Mouse (Mus musculus) midbrain, embryonic 10.5 days (tissue): ENCODE results near the gene Tmem243. TPM values are rescaled to one million over a fixed set of nuclear protein-coding genes. Genes with fewer than 3 reads are reported as not detected.

ENCODE experiments used
- DNase-seq: peaks from one replicate; pipeline ENCODE4 v3.0.0-alpha.2; 2017; ENCODE audit warnings: low spot score
- H3K27ac ChIP-seq: fragments of 300-500 bp; sonication (generic); replicated peaks from 2 replicates; pipeline ENCODE4 v1.5.1; 2016; ENCODE audit warnings: mild to moderate bottlenecking
- H3K27me3 ChIP-seq: fragments of 300-500 bp; sonication (generic); 2 replicates; pipeline ENCODE4 v1.6.1; 2016; ENCODE audit warnings: low read depth, mild to moderate bottlenecking; ENCODE audit not compliant: poor library complexity, severe bottlenecking
- H3K36me3 ChIP-seq: fragments of 300-500 bp; sonication (generic); 2 replicates; pipeline ENCODE4 v1.6.1; 2016; ENCODE audit warnings: mild to moderate bottlenecking, moderate library complexity
- H3K4me1 ChIP-seq: fragments of 300-500 bp; sonication (generic); 2 replicates; pipeline ENCODE4 v1.6.1; 2016
- H3K4me3 ChIP-seq: fragments of 300-500 bp; sonication (generic); 2 replicates; pipeline ENCODE4 v1.5.1; 2016; ENCODE audit warnings: mild to moderate bottlenecking, moderate library complexity
- H3K9me3 ChIP-seq: fragments of 300-500 bp; sonication (generic); replicated peaks from 2 replicates; pipeline ENCODE4 v1.6.1; 2016; ENCODE audit warnings: mild to moderate bottlenecking
- WGBS: fragments of 180-500 bp; shearing (Covaris S2); methylation state at CpG from one replicate; pipeline ENCODE4 v1.1.7; 2016; 5-methylcytosine and 5-hydroxymethylcytosine counted together
- polyA plus RNA-seq: library from polyadenylated mRNA; unstranded; fragments of >200 nt; fragmentation: Nextera tagmentation; extraction: Ambion mirVana; gene quantifications from 2 replicates; pipeline ENCODE4 v1.2.1, GENCODE M21; 2016

The Tmem243 gene
- polyA plus RNA-seq, 1 experiment from 2014 or later, result 24.6 TPM

DNA sequence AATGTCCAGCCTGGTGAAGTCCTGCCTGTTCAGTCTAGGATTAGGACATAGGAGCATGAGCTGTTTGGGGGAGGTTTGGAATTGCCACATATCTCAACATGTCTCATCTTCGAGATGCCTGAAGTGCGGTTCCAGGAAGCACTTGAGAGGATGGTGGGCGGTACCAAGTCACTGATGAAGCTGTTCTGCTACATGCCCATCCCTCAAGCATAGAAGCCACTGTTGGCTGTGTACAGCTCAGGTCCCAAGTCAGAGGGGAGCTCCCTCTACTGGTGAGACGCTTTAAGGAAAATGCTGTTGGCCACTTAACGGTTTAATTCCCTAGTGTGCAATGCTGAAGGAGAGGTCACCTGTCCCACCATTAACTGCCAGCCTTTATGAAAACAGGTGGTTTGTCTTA, 11.3 kb downstream of the Tmem243 start:
- Histone ChIP-seq H3K4me1 (no peaks in the 10 kb centered on the region), H3K4me3 (no peak overlapping the region), H3K9me3 (no peaks in the 10 kb centered on the region), H3K27ac (no peak overlapping the region), H3K27me3 (no peaks in the 10 kb centered on the region), H3K36me3 (peaks cover 8% of the 10 kb centered on the region)
- 21% methylated on average over 5 of the region's 5 CpGs for WGBS
- DNase-seq, result peak; percentile 52

DNA sequence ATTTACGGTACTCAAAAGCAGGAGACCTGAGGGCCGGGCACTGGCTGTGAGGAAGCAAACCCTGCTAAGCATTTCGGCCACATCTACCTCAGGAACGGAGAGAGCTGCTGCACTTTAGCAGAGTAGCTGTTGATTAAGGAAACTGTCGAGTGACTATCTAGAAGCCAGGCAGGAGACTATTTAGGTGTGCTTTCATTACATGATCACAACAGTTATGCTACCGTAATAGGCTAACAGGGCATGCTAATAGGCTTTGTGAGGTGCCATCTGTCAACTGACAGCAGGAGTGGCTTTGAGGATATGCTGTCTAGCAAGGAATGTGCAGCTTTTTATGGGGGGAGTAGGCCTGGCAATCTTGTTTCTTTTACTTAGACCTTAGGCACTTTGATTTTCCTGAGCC, 13.7 kb downstream of the Tmem243 start:
- peaks cover 30% of the 10 kb centered on the region for H3K36me3 ChIP-seq
- 63% methylated on average over 6 of the region's 6 CpGs for WGBS
- no peak for DNase-seq
- H3K4me3 ChIP-seq, result no peak overlapping the region
- no peaks in the 10 kb centered on the region for H3K9me3 ChIP-seq
- no peak overlapping the region for H3K27ac ChIP-seq
- H3K27me3 ChIP-seq, result no peaks in the 10 kb centered on the region
- H3K4me1 ChIP-seq, result no peaks in the 10 kb centered on the region

DNA sequence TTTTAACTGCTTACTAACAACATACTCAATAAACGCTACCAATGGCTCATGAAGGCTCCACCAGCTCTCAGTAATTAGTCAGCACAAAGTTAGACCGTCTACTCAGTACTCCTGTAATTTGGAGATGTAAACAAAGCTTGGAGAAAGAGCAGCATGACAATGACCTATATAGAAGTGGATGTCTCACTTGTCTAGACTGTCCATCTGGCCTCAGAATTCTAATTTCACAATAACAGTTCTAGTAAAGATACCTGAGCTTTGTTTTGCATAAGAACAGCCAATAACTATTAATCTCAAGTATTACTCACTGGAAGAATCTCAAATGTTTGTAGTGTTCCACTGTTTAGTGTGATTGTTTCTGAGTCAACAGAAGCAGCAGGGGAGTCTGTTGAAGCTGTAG, 23.7 kb downstream of the Tmem243 start:
- no peak for DNase-seq
- H3K36me3 ChIP-seq, result peaks cover 99% of the 10 kb centered on the region
- H3K4me3 ChIP-seq, result no peak overlapping the region
- no peaks in the 10 kb centered on the region for H3K27me3 ChIP-seq
- H3K9me3 ChIP-seq, result no peaks in the 10 kb centered on the region
- H3K4me1 ChIP-seq, result no peaks in the 10 kb centered on the region
- H3K27ac ChIP-seq, result no peak overlapping the region
- 92% methylated on average over 2 of the region's 2 CpGs for WGBS

DNA sequence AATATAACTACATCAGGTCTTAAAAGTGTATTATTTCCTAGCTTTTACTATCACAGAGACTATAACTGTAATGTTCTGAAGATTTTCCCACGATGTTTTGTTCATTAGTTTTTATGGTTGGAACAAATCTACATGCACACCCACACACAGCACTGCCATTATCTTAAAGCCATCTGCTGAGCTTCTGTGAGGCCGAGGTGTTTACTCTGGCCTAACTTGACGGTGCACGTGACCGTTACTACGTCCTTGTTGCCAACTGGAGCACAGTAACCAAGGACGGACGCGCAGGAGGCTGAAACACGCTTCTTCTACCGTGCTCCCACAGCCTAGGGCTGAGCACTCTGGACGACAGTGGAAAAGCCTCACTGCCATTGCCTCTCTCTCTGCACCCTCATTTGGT, 28.1 kb downstream of the Tmem243 start:
- no peaks in the 10 kb centered on the region for H3K4me1 ChIP-seq
- no peak for DNase-seq
- no peak overlapping the region for H3K27ac ChIP-seq
- no peak overlapping the region for H3K4me3 ChIP-seq
- peaks cover 81% of the 10 kb centered on the region for H3K36me3 ChIP-seq
- H3K9me3 ChIP-seq, result no peaks in the 10 kb centered on the region
- H3K27me3 ChIP-seq, result no peaks in the 10 kb centered on the region
- WGBS, result 95% methylated on average over 12 of the region's 12 CpGs

DNA sequence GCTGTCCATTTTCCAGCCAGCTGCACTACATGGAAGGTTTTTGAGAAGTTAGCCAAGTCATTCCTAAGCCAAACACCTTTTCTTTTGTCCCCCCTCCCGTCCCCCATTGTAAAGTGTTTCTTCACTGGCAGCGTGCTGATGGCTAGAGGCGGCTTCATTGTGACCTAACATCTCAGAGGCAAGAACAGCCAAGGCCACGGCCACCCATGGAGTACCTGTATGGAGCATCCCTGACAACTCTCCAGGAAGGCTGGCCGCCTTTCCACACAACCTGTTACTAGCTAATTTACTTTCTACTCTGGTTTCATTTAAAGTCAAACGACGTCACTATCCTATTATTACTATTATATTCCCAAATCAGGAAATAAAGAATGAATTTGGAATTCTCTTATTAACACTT, 31.3 kb downstream of the Tmem243 start:
- peaks cover 75% of the 10 kb centered on the region for H3K36me3 ChIP-seq
- no peak overlapping the region for H3K27ac ChIP-seq

DNA sequence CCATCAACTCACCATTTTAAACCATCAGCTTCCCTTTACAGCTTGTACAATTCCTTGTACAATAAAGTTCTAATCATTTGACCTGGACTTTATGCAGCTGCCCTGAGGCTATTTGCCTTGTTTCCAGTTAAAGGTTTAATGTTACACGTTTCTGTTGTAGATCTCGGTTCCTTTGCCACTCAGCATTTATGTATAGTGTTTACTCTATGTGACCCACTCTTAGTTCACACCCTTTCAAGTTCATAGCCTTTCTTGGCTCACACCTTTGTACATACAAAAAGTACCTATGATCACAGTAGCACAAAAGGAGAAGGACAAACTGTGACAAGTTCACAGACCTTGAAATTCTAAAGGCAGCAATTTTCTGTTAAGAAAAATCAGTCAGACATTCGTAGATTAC, 35.1 kb downstream of the Tmem243 start:
- Histone ChIP-seq H3K9me3 (no peaks in the 10 kb centered on the region), H3K27ac (no peak overlapping the region), H3K4me1 (no peaks in the 10 kb centered on the region), H3K36me3 (peaks cover 74% of the 10 kb centered on the region), H3K4me3 (no peak overlapping the region), H3K27me3 (no peaks in the 10 kb centered on the region)
- DNase-seq, result no peak
- 85% methylated on average over 3 of the region's 3 CpGs for WGBS

More for the DNA sequence above, 31.3 kb downstream of the Tmem243 start:
- no peak overlapping the region for H3K4me3 ChIP-seq
- no peaks in the 10 kb centered on the region for H3K4me1 ChIP-seq
- H3K27me3 ChIP-seq, result no peaks in the 10 kb centered on the region
- DNase-seq, result no peak
- 91% methylated on average over 7 of the region's 7 CpGs for WGBS
- H3K9me3 ChIP-seq, result no peaks in the 10 kb centered on the region

DNA sequence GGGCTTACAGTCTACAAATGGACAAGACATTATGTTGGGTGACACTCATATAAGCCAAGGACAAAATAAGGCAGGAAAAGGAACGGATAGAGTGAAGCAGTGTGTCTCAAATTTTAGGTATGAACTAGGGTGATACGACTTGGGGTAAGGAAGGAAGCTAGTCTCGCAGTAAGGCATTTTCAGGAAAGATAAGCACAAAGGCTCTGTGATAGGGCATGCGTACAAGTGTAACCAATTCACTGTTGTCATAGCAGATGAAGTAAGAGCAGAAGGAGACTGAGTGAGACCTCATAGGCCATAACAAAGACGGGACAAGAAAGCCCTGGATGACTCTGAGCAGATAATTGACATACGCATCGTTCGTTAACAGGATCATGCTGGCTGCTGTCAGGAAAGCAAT, 40.3 kb downstream of the Tmem243 start:
- Histone ChIP-seq H3K27me3 (no peaks in the 10 kb centered on the region), H3K27ac (no peak overlapping the region), H3K4me3 (no peak overlapping the region), H3K9me3 (no peaks in the 10 kb centered on the region), H3K36me3 (peaks cover 92% of the 10 kb centered on the region), H3K4me1 (no peaks in the 10 kb centered on the region)
- WGBS, result 96% methylated on average over 8 of the region's 8 CpGs
- DNase-seq, result no peak

DNA sequence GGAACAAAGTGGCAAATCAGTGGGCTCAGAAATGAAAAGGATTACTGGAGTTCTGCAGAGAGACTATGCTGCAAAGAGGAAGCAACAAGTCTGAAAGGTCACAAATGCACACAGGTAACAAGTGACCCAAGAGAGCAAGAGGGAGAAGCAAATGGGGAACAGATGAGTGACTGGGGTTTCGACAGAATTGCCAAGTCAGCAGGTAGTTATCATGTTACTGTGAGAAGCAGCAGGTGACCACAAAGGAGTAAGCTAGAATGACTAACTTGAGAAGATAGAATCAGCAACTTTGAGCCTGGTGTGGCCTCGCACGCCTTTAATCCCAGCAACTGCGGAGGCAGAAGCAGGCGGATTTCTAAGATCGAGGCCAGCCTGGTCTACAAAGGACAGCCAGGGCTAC, 41.9 kb downstream of the Tmem243 start:
- no peak for DNase-seq
- H3K9me3 ChIP-seq, result no peaks in the 10 kb centered on the region
- H3K4me3 ChIP-seq, result no peak overlapping the region
- H3K27ac ChIP-seq, result no peak overlapping the region
- WGBS, result 92% methylated on average over 6 of the region's 6 CpGs
- no peaks in the 10 kb centered on the region for H3K4me1 ChIP-seq
- H3K27me3 ChIP-seq, result no peaks in the 10 kb centered on the region
- H3K36me3 ChIP-seq, result peaks cover 88% of the 10 kb centered on the region

DNA sequence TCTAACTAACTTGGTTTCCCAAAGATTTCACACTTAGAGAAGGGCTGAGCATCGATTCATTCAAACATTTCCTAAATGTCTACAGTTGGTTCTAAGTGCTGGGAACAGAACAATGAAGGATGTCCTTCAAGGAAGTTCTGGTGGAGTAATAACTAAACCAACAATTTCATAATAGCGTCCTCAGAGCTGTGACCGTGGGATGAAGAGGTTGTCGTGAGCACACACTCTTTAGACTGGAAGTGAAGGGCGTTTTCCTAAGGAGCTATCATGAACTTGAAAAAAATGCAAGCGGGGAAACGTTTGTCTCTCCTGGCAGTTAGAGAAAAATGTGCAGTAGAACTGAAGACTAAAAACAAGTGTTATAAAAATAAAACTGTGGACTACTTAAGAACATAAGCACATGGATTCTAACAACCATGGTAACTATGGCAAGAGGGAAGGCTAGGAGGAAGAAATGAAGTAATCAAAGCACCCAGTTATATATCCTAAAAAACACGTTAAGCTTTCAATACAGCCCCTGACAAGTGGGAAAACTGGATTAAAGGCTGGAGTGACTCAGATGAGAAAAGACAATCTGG, 48.9 kb downstream of the Tmem243 start:
- Histone ChIP-seq H3K4me1 (no peaks in the 10 kb centered on the region), H3K27ac (no peak overlapping the region), H3K27me3 (no peaks in the 10 kb centered on the region), H3K4me3 (no peak overlapping the region), H3K36me3 (peaks cover 86% of the 10 kb centered on the region), H3K9me3 (no peaks in the 10 kb centered on the region)
- WGBS, result 93% methylated on average over 8 of the region's 8 CpGs
- no peak for DNase-seq

DNA sequence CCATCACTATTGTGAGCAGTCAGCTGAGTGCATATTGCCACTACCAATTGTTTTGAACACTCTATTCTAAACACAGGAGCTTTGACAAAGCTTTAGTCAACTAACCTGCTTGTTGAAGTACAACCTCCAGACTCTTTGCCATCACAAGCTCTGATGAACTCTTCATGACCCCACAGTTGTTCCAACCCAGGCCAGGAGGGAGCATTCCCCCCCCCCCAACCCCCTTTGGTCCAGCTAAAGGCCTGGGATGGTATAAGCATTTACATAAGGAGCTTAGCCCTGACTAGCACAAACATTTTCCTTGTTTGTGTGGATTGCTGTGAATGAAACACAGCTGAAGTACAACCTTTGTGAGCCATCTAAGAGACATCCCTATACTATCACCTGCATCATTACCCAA, 56.3 kb downstream of the Tmem243 start:
- Histone ChIP-seq H3K4me3 (no peak overlapping the region), H3K36me3 (peaks cover 39% of the 10 kb centered on the region), H3K27me3 (no peaks in the 10 kb centered on the region), H3K27ac (no peak overlapping the region), H3K4me1 (peaks cover 14% of the 10 kb centered on the region), H3K9me3 (no peaks in the 10 kb centered on the region)
- DNase-seq, result no peak

DNA sequence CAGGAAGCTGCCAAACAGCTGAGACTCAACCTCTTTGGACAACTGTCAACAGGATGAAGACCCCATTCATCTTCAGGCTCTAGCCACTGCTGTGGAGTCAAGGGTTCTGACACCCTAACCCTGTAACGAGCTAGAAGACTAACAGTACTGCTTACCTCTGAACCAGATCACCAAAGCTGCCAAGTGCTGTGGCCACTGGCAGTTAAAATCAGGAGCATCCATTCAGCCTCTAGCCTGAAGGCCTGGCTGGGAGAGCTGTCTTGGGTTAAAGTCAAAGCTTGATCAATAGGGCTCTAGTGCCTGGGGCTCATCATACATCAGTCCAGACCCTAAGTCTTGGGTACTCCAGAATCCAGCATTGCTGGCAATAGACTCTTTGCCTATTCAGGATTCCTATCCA, 56.9 kb downstream of the Tmem243 start:
- no peak for DNase-seq
- 88% methylated on average over 1 of the region's 1 CpGs for WGBS
- H3K4me3 ChIP-seq, result no peak overlapping the region
- no peaks in the 10 kb centered on the region for H3K9me3 ChIP-seq
- H3K4me1 ChIP-seq, result peaks cover 16% of the 10 kb centered on the region
- peaks cover 33% of the 10 kb centered on the region for H3K36me3 ChIP-seq
- H3K27ac ChIP-seq, result no peak overlapping the region
- no peaks in the 10 kb centered on the region for H3K27me3 ChIP-seq

DNA sequence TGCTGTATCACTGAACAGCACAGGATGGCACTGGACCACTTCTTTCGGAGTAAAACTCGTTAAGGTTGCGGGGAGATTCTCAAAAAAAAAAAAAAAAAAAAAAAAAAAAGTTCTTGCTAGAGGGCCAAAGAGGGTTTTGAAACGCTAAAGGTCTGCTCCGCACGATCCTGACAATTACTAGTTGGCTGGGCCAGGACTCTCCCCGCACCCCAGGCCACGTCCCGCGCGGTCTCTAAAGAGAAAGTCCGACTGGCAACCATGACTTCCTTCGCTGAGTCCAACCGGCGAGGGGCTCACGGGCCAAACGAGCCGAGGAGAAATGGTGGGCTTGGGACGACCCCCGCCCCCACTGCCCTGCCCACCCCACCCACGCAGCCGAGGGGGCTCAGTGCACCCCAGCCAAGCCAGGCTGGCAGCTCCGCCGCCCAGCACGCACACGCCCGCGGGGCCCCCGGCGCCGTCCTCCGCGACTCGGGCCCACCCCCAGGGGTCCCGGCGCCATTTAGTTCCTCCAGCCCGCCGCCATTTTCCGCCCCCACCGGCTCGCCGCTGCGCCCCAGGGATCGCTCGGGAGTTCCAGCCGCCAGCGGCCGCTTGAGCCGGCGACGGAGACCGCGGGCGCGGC, 60.5 kb downstream of the Tmem243 start:
- no peaks in the 10 kb centered on the region for H3K27me3 ChIP-seq
- under 1% methylated on average over 55 of the region's 55 CpGs for WGBS

DNA sequence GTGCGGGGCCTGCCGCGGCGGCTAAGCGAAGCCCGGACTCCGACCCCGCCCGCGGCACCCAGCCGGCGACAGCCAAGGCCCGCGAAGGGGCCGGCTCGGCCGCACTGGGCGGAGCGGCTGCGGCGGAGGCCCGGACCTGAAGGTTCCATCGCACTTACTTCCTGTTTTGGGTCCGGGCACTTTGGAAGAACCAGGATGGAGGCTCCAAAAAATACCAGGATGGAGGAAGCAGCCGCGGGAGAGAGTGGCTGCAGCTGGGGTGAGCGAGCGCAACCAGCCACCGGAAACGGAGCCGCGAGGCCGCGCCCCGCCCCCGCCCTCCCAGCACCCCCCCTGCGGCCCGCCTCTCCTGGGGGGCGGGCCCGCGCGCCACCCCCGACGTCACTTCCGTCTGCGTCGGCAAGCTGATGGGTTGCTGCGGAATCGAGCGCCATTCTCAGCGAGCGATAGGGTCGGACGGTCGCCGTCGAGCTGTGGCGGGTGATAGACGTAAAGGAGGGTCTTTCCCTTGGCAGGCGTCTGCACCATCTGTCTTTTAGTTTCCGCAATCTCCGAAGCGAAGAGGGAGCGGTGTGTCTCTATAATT, 61.1 kb downstream of the Tmem243 start, which contains the start of gene Dmtf1:
TSS of gene Dmtf1 (minus strand) at position 321 of the 586 bp plus-strand sequence.
- H3K4me3 ChIP-seq, result peak within 1 kb of the TSS; percentile 96
- no peaks in the 10 kb centered on the region for H3K27me3 ChIP-seq
- DNase-seq, result peak; percentile 94
- H3K9me3 ChIP-seq, result no peaks in the 10 kb centered on the region
- peak within 1 kb of the TSS; percentile 99 for H3K27ac ChIP-seq
- 0% methylated on average over 64 of the region's 64 CpGs for WGBS
- peaks cover 14% of the 10 kb centered on the region for H3K36me3 ChIP-seq
- peaks cover 19% of the 10 kb centered on the region for H3K4me1 ChIP-seq

More for the DNA sequence above, 60.5 kb downstream of the Tmem243 start:
- peak overlapping the region; percentile 96 for H3K4me3 ChIP-seq
- peaks cover 14% of the 10 kb centered on the region for H3K36me3 ChIP-seq
- DNase-seq, result peak; percentile 78
- H3K9me3 ChIP-seq, result no peaks in the 10 kb centered on the region
- H3K4me1 ChIP-seq, result peaks cover 19% of the 10 kb centered on the region
- H3K27ac ChIP-seq, result peak overlapping the region; percentile 99
